Mouse (Mus musculus) gastrocnemius, postnatal 36 days (tissue): ENCODE data around the gene Map2. TPM values are rescaled to one million over a fixed set of nuclear protein-coding genes. Genes with fewer than 3 reads are reported as not detected.

Experiments used
- DNase-seq, 2 experiments: peaks; one replicate each; pipeline ENCODE4 v3.0.0; 2022
- intact Hi-C: fragments of 180-260 bp; cut with DNase I; formaldehyde crosslinking; loops from one replicate; pipeline ENCODE4 v1.15.1; 2025
- total RNA-seq, 2 experiments: library from RNA; stranded (reverse); gene quantifications; 2 replicates each; pipeline ENCODE4 v1.2.3; 2021

Gene Map2
- total RNA-seq, 2 experiments from 2014 or later, result 2.7 TPM

DNA sequence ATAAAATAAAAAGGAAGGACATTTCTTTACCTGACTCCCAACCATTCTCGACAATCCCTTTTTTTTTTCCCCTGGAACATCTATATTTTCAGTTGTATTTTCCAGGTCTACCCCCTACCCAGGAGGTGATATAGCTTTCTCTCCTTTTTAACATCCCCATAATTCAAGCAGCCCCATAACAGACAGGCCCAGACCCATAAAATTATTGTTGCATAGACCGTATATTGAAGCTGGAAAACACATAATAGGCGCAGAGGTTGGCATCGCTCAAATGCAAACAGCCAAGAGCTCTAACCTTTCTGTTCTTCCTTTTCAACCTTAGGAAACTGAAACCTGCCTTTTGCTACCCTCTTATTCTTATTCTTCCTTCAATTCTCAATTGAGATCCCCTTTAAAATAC lies 211.2 kb downstream of the Map2 start:
- DNase-seq, result no peak
- intact Hi-C loops, result no loop called here

GRCm38 (mm10) chr1:66386751-66387452 lies 211.8 kb downstream of the Map2 start:
- intact Hi-C loops, result no loop called here
- no peak for DNase-seq

GRCm38 (mm10) chr1:66388561-66388960 lies 213.5 kb downstream of the Map2 start:
- no peak for DNase-seq
- intact Hi-C loops, result no loop called here

GRCm38 (mm10) chr1:66394944-66395637 lies 220.0 kb downstream of the Map2 start:
- intact Hi-C loops, result no loop called here
- DNase-seq, result no peak

- no peak for DNase-seq
- intact Hi-C loops, result no loop called here
Measured at GRCm38 (mm10) chr1:66395826-66396225, 220.8 kb downstream of the Map2 start.

- intact Hi-C loops, result no loop called here
- no peak for DNase-seq
Measured at GRCm38 (mm10) chr1:66401902-66402301, 226.8 kb downstream of the Map2 start.

DNA sequence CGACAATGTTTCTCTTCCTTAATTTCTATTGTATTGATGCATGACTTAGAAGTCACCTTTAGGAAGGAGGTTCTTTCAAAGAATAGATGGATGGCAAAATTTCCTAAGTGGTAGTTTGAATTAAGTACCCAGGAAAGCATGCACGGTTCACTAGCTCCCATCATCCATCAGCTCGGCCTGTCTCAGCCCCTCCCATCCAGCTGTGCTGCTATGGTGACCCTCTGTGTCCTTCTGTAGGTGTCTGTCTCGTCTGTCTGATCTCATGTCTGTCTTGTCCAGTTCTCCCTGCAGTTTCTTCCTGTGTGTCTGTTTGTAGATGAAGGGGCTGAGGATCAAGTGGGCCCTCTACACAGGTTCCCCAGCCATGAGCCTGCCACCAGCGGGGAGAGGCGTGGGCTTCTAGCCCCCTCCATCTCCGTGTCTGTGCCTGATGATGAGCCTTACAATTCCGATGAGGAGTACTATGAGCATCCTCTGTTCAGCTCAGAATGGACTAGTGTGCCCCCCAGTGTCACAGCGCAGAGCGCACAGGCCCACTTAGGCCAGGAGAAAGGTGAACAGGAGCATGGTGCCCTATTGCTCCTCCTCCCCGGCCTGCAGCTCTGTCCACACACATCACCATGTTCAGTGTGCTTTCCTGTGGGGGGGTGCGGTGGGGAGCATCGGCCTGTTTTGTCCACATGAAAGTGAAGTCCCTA lies 232.3 kb downstream of the Map2 start:
- no peak for DNase-seq
- intact Hi-C loops, result no loop called here

- DNase-seq, result no peak
- intact Hi-C loops, result no loop called here
Measured at GRCm38 (mm10) chr1:66418360-66418759, 243.3 kb downstream of the Map2 start.

DNA sequence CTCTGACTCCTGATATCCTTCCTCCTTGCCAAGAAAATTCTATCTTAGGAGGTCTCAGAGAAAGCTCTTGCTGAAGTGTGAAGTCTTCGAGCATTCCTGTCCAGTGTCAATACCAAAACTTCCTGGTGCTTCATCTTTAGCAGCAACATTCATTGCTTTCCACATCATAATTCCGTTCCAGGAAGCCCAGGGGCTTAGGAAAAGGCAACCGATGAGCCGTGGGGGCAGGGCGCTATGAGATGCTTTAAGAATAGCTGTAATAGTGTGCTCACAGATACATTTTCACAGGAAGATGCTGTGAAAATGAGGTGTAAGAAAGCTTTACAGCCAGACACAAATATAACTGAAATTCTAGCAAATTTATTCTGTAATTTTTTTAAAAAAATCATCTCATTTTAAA lies 251.0 kb downstream of the Map2 start:
- intact Hi-C loops, result no loop called here
- no peak for DNase-seq

GRCm38 (mm10) chr1:66430962-66431361 lies 255.9 kb downstream of the Map2 start:
- no peak for DNase-seq
- intact Hi-C loops, result no loop called here

DNA sequence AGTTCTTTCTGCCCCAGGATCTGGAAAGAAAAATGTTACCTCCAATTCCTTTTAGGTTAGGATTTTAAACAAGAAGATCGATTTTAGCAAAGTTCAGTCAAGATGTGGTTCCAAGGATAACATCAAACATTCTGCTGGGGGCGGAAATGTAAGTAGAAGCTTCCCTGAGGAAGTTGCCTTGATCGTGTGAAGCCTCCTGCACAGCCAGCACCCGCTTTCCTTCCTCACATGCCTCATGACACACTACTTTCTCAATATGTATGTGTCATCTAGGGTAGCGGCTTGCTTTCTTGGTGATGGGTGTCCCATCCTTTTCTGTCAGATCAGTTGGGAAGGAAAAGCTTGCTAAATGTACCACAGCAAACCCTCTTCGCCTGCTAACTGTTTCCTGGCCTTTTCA lies 256.4 kb downstream of the Map2 start:
- intact Hi-C loops, result no loop called here
- no peak for DNase-seq

- intact Hi-C loops, result no loop called here
- no peak for DNase-seq
Measured at GRCm38 (mm10) chr1:66438069-66438468, 263.0 kb downstream of the Map2 start.

DNA sequence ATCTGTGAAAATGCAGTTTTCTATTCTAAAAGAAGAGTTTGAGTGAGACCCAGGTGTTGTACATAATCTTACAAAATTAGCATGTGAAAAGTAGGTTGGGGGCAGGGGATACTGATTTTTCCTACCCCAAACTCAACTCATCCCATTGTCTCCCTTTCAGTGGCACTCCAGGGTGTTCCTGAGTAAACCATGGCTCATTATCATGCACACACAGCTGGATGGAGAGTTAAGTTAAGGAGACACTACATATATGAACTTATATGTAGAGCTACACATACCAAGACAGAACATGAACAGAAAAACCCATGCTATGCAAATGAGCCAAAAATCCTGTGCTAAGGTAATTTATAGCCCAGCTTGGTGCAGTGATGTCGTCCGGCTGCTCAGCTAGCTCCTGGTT lies 267.8 kb downstream of the Map2 start:
- intact Hi-C loops, result no loop called here
- no peak for DNase-seq

DNA sequence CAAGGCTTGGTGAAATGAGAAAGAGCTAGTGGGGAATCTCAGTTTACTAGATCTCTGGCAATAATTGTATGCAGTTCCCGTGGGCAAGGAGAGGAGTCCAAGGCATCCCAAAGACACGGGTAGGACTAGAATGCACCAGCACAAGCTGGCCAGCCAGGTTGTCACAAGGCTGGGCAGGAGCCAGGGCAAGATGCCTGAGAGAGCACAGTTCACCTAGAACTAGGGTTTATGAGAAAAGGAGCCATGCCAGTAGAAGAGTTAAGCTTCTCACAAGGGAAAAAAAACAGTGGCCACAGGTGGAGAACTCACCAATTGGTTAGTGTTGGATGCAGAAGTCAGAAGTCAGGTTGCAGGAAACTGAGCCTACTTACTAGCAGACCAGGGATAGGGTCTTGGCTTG lies 274.4 kb downstream of the Map2 start:
- no peak for DNase-seq
- intact Hi-C loops, result no loop called here

GRCm38 (mm10) chr1:66456580-66456979 lies 281.5 kb downstream of the Map2 start:
- no peak for DNase-seq
- intact Hi-C loops, result no loop called here

GRCm38 (mm10) chr1:66457747-66458146 lies 282.7 kb downstream of the Map2 start:
- intact Hi-C loops, result no loop called here
- no peak for DNase-seq

DNA sequence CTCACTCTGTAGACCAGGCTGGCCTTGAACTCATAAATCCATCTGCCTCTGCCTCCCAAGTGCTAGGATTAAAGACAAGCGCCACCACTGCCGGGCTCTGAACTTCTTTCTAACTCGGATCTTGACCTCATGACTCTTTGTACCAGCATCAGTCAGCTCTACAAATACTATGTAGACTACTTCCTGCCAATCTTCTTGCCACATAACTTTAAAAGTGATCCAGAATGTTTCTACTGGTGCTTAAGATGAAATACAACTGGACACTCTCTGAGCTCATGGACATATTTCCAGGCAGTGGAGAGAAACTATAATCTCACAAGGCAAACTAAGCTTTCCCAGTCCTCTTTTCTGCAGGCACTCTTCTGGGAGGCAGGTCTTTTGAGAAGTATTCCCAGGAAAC lies 284.3 kb downstream of the Map2 start:
- no peak for DNase-seq
- intact Hi-C loops, result no loop called here

GRCm38 (mm10) chr1:66460850-66461249 lies 285.8 kb downstream of the Map2 start:
- DNase-seq, result no peak
- intact Hi-C loops, result no loop called here

- DNase-seq, result peak; percentile 5 to 16
Measured at GRCm38 (mm10) chr1:66467821-66468703, 293.0 kb downstream of the Map2 start, which contains the start of gene Unc80. Gene Unc80, plus strand, starts transcription at chr1:66468367.

GRCm38 (mm10) chr1:66468704-66469020 lies 293.6 kb downstream of the Map2 start:
- no peak for DNase-seq
- intact Hi-C loops, result no loop called here

More at GRCm38 (mm10) chr1:66467821-66468703, 293.0 kb downstream of the Map2 start, which contains the start of gene Unc80:
- intact Hi-C loops, result no loop called here

GRCm38 (mm10) chr1:66482751-66483150 lies 307.7 kb downstream of the Map2 start:
- DNase-seq, result no peak
- intact Hi-C loops, result no loop called here
